Mouse (Mus musculus) neural tube, embryonic 14.5 days (tissue): ENCODE measurements around the gene Heatr3. TPM values are rescaled to one million over a fixed set of nuclear protein-coding genes. Genes with fewer than 3 reads are reported as not detected.

Source experiments
- ATAC-seq: fragments of 200-750 bp; cut with Nextera tagmentation; 2 replicates; pipeline ENCODE4 v1.8.0; 2017; ENCODE audit warnings: low read depth, mild to moderate bottlenecking, moderate TSS enrichment, moderate library complexity
- H3K27ac ChIP-seq: fragments of 300-500 bp; sonication (generic); 2 replicates; pipeline ENCODE4 v1.5.1; 2014; ENCODE audit warnings: low read depth, mild to moderate bottlenecking, control low read depth, low read length, moderate library complexity, mixed read lengths
- H3K27me3 ChIP-seq: fragments of 300-500 bp; sonication (generic); 2 replicates; pipeline ENCODE4 v1.6.1; 2014; ENCODE audit warnings: low read length; ENCODE audit not compliant: control insufficient read depth, insufficient read depth
- H3K36me3 ChIP-seq: fragments of 300-500 bp; sonication (generic); 2 replicates; pipeline ENCODE4 v1.6.1; 2014; ENCODE audit warnings: low read length, mixed read lengths; ENCODE audit not compliant: control insufficient read depth, insufficient read depth
- H3K4me1 ChIP-seq: fragments of 300-500 bp; sonication (generic); 2 replicates; pipeline ENCODE4 v1.6.1; 2014; ENCODE audit warnings: low read length; ENCODE audit not compliant: control insufficient read depth, insufficient read depth
- H3K4me2 ChIP-seq: fragments of 300-500 bp; sonication (generic); 2 replicates; pipeline ENCODE4 v1.6.1; 2014; ENCODE audit warnings: mild to moderate bottlenecking, low read depth, low read length, control low read depth
- H3K4me3 ChIP-seq: fragments of 300-500 bp; sonication (generic); 2 replicates; pipeline ENCODE4 v1.5.1; 2014; ENCODE audit warnings: low read depth, low read length, control low read depth, mixed read lengths
- H3K9ac ChIP-seq: fragments of 300-500 bp; sonication (generic); replicated peaks from 2 replicates; pipeline ENCODE4 v1.6.1; 2014; ENCODE audit warnings: low read depth, mild to moderate bottlenecking, control low read depth, low read length, mixed read lengths
- H3K9me3 ChIP-seq: fragments of 300-500 bp; sonication (generic); 2 replicates; pipeline ENCODE4 v1.6.1; 2016; ENCODE audit warnings: low read length; ENCODE audit not compliant: control insufficient read depth
- WGBS: fragments of 180-500 bp; shearing (Covaris S2); extraction: QIAGEN DNeasy Blood & Tissue Kit; methylation state at CpG from one replicate; pipeline ENCODE4 v1.1.7; 2014; 5-methylcytosine and 5-hydroxymethylcytosine counted together
- polyA plus RNA-seq: library from polyadenylated mRNA; unstranded; fragments of >200 nt; fragmentation: Nextera tagmentation; extraction: Ambion mirVana; gene quantifications from 2 replicates; pipeline ENCODE4 v1.2.1, GENCODE M21; 2014

Heatr3 gene
- polyA plus RNA-seq, 1 experiment from 2014 or later: 42.9 TPM

DNA sequence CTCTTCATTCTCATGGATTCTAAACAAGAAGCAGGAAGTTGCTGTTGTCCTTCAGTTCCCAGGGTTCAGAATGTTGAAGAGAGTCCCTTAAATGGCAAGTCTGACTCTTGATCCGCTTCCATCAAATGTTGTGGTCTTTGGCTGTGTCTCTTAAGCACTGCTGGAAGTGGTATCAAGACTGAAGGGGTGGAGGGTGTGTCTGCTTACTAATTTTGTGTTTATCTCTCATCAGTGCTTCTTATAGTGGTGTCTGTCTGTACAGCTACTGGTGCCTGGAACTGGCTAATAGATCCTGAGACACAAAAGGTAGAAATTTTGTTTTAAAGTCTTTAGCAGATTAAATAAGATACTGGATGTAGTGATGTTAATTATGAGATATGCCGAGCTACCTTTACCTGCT lies 12.8 kb upstream of the Heatr3 start:
- H3K27me3 ChIP-seq: no peaks in the 10 kb centered on the region
- H3K9ac ChIP-seq: no peak overlapping the region
- no peaks in the 10 kb centered on the region for H3K9me3 ChIP-seq
- no peak overlapping the region for H3K27ac ChIP-seq
- WGBS: 97% methylated on average over 2 of the region's 2 CpGs
- H3K36me3 ChIP-seq: peaks cover 19% of the 10 kb centered on the region; the same call in 1 of the 2 replicates
- no peak overlapping the region for H3K4me2 ChIP-seq
- no peak overlapping the region for H3K4me3 ChIP-seq
- no peaks in the 10 kb centered on the region for H3K4me1 ChIP-seq
- no peak for ATAC-seq

DNA sequence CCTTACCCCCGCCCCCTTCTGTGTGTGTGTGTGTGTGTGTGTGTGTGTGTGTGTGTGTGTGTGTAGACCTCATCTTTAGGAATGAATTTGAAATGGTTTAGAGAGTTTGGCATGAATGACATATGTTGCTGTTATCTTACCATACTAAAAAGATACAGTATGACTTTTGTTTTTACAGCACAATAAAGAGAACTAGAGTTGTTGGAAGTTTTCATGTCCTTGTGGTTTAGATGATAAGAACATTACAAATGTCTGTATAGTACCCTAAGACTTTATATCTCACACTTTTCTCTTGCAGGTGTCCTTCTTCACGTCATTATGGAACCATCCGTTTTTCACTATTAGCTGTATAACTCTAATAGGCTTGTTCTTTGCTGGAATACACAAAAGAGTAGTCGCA lies 8.3 kb upstream of the Heatr3 start:
- H3K27ac ChIP-seq: no peak overlapping the region
- no peak for ATAC-seq
- H3K4me2 ChIP-seq: no peak overlapping the region
- H3K4me3 ChIP-seq: no peak overlapping the region
- no peaks in the 10 kb centered on the region for H3K27me3 ChIP-seq
- no peaks in the 10 kb centered on the region for H3K9me3 ChIP-seq
- H3K4me1 ChIP-seq: no peaks in the 10 kb centered on the region
- H3K36me3 ChIP-seq: peaks cover 34% of the 10 kb centered on the region
- H3K9ac ChIP-seq: no peak overlapping the region
- 97% methylated on average over 4 of the region's 4 CpGs for WGBS

DNA sequence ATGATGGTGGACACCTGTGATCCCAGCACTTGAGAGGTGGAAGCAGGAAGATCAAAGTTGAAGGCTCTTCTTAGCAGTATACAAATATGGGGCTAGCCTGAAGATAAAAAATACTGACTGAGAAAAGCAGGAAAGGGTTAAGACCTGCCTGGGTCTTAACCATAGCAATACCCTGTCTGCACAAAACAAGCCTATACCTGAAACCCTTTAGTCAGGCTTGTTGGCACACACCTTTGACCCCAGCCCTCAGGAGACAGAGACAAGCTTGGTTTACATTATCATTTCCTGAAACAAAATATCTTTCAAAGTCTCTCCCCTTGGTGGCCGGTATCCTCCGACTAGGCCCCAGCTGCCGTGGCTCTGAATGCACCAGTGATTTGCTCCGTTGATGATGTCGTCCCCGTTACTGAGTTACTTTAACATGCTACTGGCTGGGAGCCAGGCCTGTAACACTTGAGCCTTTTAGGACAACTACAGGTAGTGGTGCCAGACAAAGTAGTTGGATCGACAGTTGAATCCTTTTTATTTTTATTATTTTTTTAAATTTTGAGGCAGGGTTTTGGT lies 6.8 kb upstream of the Heatr3 start:
- no peak overlapping the region for H3K27ac ChIP-seq
- H3K9me3 ChIP-seq: no peaks in the 10 kb centered on the region
- H3K4me1 ChIP-seq: no peaks in the 10 kb centered on the region
- H3K4me3 ChIP-seq: no peak overlapping the region
- 62% methylated on average over 7 of the region's 7 CpGs for WGBS
- peaks cover 36% of the 10 kb centered on the region for H3K36me3 ChIP-seq
- no peaks in the 10 kb centered on the region for H3K27me3 ChIP-seq
- no peak overlapping the region for H3K9ac ChIP-seq
- no peak overlapping the region for H3K4me2 ChIP-seq
- ATAC-seq: no peak

DNA sequence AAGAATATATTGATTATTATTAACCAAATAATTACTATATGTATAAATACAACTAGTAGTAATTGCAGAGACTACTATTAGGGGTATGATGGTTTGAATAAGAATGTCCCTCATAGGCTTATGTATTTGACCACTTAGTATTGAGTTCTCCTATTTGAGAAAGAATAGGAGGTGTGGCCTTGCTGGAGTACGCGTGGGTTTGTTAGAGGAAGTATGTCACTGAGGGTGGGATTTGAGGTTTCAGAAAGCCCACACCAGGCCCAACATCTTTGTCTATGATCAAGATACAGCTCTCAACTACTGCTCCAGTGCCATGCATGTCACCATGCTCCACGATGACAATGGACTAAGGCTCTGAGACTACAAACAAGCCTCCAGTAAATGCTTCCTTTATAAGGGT lies 1.6 kb downstream of the Heatr3 start:
- Histone ChIP-seq H3K4me1 (peaks cover 6% of the 10 kb centered on the region; the same call in 1 of the 2 replicates), H3K9ac (no peak overlapping the region), H3K27ac (no peak overlapping the region), H3K36me3 (peaks cover 23% of the 10 kb centered on the region), H3K4me2 (no peak overlapping the region), H3K27me3 (no peaks in the 10 kb centered on the region), H3K4me3 (no peak overlapping the region), H3K9me3 (no peaks in the 10 kb centered on the region)
- ATAC-seq: no peak
- WGBS: 90% methylated on average over 3 of the region's 3 CpGs

DNA sequence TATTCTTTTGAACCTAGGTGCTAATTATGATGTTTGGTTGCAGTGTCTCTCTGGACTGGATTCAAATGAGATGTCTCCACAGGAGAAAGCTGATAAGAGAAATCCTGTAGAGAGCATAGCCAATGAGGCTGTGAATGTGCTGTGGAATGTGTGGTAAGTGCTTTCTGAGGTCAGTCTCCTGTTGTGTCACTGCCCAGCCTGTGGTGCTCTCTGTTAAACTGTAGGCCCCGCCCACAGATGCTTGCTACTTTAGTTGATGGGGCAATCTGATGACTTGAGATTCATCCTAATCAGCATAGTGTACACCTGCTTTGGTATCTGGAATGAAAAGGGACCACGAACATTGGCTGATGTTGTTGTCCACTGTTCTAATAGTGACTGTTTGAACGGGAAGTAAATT lies 4.0 kb downstream of the Heatr3 start:
- 90% methylated on average over 3 of the region's 3 CpGs for WGBS
- H3K4me1 ChIP-seq: peaks cover 6% of the 10 kb centered on the region; the same call in 1 of the 2 replicates
- no peak overlapping the region for H3K4me2 ChIP-seq
- H3K9ac ChIP-seq: no peak overlapping the region
- no peak overlapping the region for H3K27ac ChIP-seq
- no peak overlapping the region for H3K4me3 ChIP-seq
- H3K27me3 ChIP-seq: no peaks in the 10 kb centered on the region
- no peak for ATAC-seq
- peaks cover 23% of the 10 kb centered on the region; the same call in 1 of the 2 replicates for H3K36me3 ChIP-seq
- no peaks in the 10 kb centered on the region for H3K9me3 ChIP-seq

DNA sequence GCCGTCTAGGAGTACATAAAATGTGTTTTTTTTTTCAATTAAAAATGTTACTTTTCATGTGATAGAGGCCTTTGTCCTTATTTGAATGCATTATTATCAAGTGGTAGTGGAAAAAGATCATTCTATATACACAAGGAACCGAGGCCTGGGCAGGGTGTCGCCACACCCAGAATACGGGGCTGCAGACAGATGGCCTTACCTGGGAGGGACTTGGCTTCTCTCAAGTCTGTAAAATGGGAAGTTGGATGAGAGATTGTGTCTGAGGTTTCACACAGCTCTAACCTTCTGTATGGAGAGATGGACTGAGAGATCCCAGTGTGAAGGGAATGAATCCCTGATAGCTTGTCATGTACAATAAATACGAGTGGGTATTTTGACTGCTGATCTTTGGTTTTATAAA lies 6.4 kb downstream of the Heatr3 start:
- Histone ChIP-seq H3K36me3 (peaks cover 38% of the 10 kb centered on the region), H3K4me1 (no peaks in the 10 kb centered on the region), H3K9me3 (no peaks in the 10 kb centered on the region), H3K4me3 (no peak overlapping the region), H3K4me2 (no peak overlapping the region), H3K27me3 (no peaks in the 10 kb centered on the region), H3K9ac (no peak overlapping the region), H3K27ac (no peak overlapping the region)
- ATAC-seq: no peak
- WGBS: 95% methylated on average over 5 of the region's 5 CpGs

DNA sequence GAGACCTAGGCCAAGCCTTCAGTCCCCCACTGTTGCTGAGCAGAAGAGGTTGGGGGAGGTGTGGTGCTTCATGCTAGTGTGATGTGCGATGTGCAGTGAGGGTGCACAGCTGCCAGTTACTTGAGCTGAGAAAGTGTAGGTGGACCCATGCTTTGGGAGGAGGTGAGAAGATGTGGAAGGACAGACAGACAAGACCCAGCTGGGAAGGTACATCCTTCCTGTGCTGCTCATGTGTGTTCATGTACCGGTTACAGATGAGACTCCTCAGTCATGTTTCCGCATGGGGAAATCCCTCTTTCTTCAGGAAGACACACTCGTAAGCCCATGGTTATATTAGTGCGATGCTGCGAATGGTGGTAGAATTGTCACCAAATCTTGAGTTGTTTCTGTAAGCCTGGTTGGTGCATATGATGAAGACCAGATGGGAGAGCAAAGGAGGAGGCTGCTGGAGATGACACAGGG lies 13.3 kb downstream of the Heatr3 start:
- H3K27me3 ChIP-seq: no peaks in the 10 kb centered on the region
- no peak overlapping the region for H3K9ac ChIP-seq
- whole genome bisulfite sequencing: 94% methylated on average over 6 of the region's 6 CpGs
- no peak overlapping the region for H3K4me3 ChIP-seq
- no peak overlapping the region for H3K27ac ChIP-seq
- no peak for ATAC-seq
- H3K4me1 ChIP-seq: no peaks in the 10 kb centered on the region
- H3K9me3 ChIP-seq: no peaks in the 10 kb centered on the region
- peaks cover 43% of the 10 kb centered on the region for H3K36me3 ChIP-seq
- no peak overlapping the region for H3K4me2 ChIP-seq

DNA sequence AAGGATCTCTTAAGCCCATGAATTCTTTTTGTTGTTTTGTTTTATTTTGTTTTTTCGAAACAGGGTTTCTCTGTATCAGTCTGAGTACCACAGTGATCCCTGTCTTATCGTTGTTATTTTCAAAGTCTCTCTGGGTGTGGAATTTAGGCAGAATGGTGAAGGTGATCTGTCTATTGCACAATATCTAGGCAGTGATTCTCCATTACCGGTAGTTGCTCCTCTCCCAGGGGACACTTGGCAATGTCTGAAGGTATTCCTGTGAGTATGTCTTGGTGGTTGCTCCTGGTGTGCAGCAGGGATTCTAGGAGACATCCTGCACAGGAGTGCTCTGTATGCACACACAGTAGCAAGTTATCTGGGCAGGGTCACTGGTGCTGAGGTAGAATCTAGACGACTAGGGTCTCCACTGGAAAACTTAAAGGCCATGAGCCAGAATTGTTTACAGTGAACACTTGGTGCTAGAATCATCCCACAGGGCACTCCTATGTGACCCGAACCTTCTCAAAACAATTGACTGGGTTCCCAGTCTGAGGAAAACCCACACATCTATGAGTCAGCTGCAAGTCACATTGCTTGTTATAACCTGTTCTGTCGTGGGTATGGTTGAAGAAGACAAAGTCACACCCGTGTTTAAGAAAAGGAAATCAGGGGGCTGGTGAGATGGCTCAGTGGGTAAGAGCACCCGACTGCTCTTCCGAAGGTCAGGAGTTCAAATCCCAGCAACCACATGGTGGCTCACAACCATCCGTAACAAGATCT lies 22.8 kb downstream of the Heatr3 start:
- WGBS: 92% methylated on average over 10 of the region's 10 CpGs
- H3K4me3 ChIP-seq: no peak overlapping the region
- H3K9me3 ChIP-seq: no peaks in the 10 kb centered on the region
- H3K27me3 ChIP-seq: no peaks in the 10 kb centered on the region
- H3K4me2 ChIP-seq: no peak overlapping the region
- H3K27ac ChIP-seq: no peak overlapping the region
- no peaks in the 10 kb centered on the region for H3K4me1 ChIP-seq
- no peak overlapping the region for H3K9ac ChIP-seq
- peaks cover 52% of the 10 kb centered on the region for H3K36me3 ChIP-seq
- no peak for ATAC-seq

DNA sequence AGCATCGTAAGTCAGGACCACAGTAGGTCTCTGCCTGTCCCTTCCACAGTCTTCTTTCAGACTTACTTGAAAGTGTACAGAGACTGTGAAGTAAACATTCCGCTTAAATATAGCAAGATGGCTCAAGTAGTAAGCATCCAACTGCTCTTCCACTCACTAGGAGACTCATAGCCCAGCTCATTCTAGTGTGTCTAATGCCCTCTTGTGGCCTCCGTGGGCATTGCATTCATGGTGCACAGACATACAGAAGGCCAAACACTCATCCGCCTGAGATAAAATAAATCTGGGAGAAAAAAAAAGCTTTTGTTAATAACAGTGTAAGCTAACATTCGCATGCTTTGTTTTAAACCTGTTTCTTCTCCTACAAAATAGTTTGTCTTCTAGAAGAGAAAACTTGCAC lies 23.8 kb downstream of the Heatr3 start:
- no peaks in the 10 kb centered on the region for H3K4me1 ChIP-seq
- H3K9ac ChIP-seq: no peak overlapping the region
- 80% methylated on average over 5 of the region's 5 CpGs for WGBS
- H3K27me3 ChIP-seq: no peaks in the 10 kb centered on the region
- H3K4me2 ChIP-seq: no peak overlapping the region
- H3K36me3 ChIP-seq: peaks cover 58% of the 10 kb centered on the region
- no peaks in the 10 kb centered on the region for H3K9me3 ChIP-seq
- H3K4me3 ChIP-seq: no peak overlapping the region
- no peak overlapping the region for H3K27ac ChIP-seq
- ATAC-seq: no peak
